Mouse (Mus musculus) small intestine, adult 2 months (tissue): ENCODE data around the gene Fam216b.

Experiments used
- CTCF ChIP-seq: fragments of 200-500 bp; IDR thresholded peaks from 2 replicates; pipeline ENCODE4 v1.5.1; 2012; ENCODE audit warnings: low read depth, mild to moderate bottlenecking, control low read depth, inconsistent platforms, low read length, moderate library complexity, mixed read lengths; ENCODE audit not compliant: insufficient replicate concordance, insufficient read length; ENCODE audit errors: extremely low read depth
- POLR2A ChIP-seq: fragments of 200-500 bp; IDR thresholded peaks from 2 replicates; pipeline ENCODE4 v1.6.1; 2012; ENCODE audit warnings: low read depth, mild to moderate bottlenecking, control low read depth, inconsistent platforms, low read length, moderate library complexity

GRCm38 (mm10) chr14:78110871-78111270 is 22.1 kb upstream of the Fam216b start:
- TF ChIP-seq CTCF (no peak), POLR2A (no peak)
